Mouse (Mus musculus) hindbrain, embryonic 12.5 days (tissue): ENCODE results near the gene Baiap2. TPM values are rescaled to one million over a fixed set of nuclear protein-coding genes. Genes with fewer than 3 reads are reported as not detected.

Experiments
- ATAC-seq: fragments of 200-750 bp; cut with Nextera tagmentation; 2 replicates; pipeline ENCODE4 v1.8.0; 2017; ENCODE audit warnings: moderate TSS enrichment; ENCODE audit not compliant: low FRiP score
- H3K27ac ChIP-seq: fragments of 300-500 bp; sonication (generic); 2 replicates; pipeline ENCODE4 v1.5.1; 2016; ENCODE audit warnings: mild to moderate bottlenecking
- H3K27me3 ChIP-seq: fragments of 300-500 bp; sonication (generic); 2 replicates; pipeline ENCODE4 v1.6.1; 2016; ENCODE audit warnings: mild to moderate bottlenecking
- H3K36me3 ChIP-seq: fragments of 300-500 bp; sonication (generic); 2 replicates; pipeline ENCODE4 v1.6.1; 2016; ENCODE audit warnings: mild to moderate bottlenecking
- H3K4me1 ChIP-seq: fragments of 300-500 bp; sonication (generic); 2 replicates; pipeline ENCODE4 v1.6.1; 2016
- H3K4me2 ChIP-seq: fragments of 300-500 bp; sonication (generic); replicated peaks from 2 replicates; pipeline ENCODE4 v1.6.1; 2016; ENCODE audit warnings: mild to moderate bottlenecking
- H3K4me3 ChIP-seq: fragments of 300-500 bp; sonication (generic); 2 replicates; pipeline ENCODE4 v1.5.1; 2016; ENCODE audit warnings: mild to moderate bottlenecking
- H3K9ac ChIP-seq: fragments of 300-500 bp; sonication (generic); 2 replicates; pipeline ENCODE4 v1.6.1; 2016; ENCODE audit warnings: mild to moderate bottlenecking, moderate library complexity
- H3K9me3 ChIP-seq: fragments of 300-500 bp; sonication (generic); replicated peaks from 2 replicates; pipeline ENCODE4 v1.6.1; 2016; ENCODE audit warnings: mild to moderate bottlenecking
- WGBS: fragments of 180-500 bp; shearing (Covaris S2); methylation state at CpG from one replicate; pipeline ENCODE4 v1.1.7; 2016; 5-methylcytosine and 5-hydroxymethylcytosine counted together
- polyA plus RNA-seq: library from polyadenylated mRNA; unstranded; fragments of >200 nt; fragmentation: Nextera tagmentation; extraction: Ambion mirVana; gene quantifications from 2 replicates; pipeline ENCODE4 v1.2.1, GENCODE M21; 2016

Gene Baiap2
- polyA plus RNA-seq, 1 experiment from 2014 or later = 10.6 TPM

DNA sequence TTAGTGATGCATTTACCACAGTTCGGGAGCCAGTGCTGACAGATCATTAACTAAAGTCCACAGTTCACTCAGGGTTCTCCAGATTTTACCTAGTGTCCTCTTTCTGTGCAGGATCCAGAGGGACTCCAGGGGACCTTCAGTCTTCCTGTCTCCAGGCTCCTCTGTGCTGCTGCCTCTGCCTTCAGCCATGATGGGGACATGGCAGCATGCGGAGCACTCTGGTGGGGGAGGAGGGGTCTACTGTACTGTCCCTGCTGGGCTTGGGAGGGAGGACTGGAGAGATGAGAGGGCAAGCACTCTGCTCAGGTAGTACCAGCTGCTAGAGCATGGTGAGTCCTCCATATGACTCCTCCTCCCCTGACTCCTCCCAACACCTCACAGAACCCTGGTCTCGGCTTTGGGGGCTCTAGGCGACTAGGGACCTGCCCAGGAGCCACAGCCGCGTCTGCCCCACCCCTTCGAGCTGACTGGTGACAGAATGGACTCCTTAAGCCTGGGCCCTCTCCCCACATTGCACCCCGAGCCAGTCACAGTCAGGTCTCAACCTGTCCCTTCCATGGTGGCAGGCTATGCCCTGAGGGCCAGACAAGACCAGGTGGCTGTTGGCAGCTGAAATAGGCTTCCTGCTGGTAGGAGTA, 3.4 kb upstream of the Baiap2 start:
- Histone ChIP-seq H3K4me3 (no peak overlapping the region), H3K27me3 (peaks cover 21% of the 10 kb centered on the region), H3K9ac (peak overlapping the region; percentile 10; the same call in 1 of the 2 replicates), H3K4me1 (peaks cover 64% of the 10 kb centered on the region), H3K36me3 (no peaks in the 10 kb centered on the region), H3K27ac (no peak overlapping the region), H3K4me2 (no peak overlapping the region), H3K9me3 (no peaks in the 10 kb centered on the region)
- 53% methylated on average over 8 of the region's 8 CpGs for WGBS
- no peak for ATAC-seq

DNA sequence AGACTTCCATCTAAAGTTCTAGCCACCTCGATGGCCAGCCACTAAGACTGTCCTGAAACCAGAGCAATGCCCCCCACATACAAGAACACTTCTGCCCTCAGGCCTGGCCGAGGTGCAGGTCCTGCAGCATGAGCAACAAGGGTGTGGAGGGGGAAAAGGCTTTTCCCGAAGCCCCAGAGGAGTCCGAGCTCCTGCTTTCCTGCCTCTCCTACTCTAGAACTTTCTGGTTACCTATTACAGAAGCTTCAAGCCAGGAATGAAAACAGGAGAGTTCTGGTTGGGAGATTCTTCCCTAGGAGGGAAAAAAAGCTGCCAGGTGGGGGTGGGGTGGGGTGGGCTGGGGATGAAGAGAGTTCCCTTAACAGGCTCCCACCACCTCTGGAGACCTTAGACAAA, 2.9 kb upstream of the Baiap2 start:
- Histone ChIP-seq H3K9me3 (no peaks in the 10 kb centered on the region), H3K27me3 (peaks cover 21% of the 10 kb centered on the region)
- no peak for ATAC-seq

DNA sequence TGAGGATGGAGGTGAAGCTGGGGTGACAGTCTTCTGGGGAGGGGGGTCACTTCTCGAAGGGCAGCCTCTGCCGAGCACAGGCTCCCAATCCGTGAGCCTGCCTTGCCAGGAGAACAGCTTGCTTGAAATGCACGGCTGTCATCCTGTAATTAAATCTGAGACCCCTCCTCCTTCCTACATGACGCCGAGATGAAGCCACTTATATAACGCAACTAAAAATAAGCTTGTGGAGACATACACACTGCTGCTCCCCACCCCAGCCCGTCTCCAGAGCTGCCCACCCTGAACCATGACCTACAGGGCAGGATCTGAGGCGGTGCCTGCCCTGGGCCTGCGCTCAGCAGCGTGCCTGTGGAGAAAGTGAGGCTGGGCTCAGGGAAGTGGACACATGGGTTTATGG, 2.4 kb upstream of the Baiap2 start:
- Histone ChIP-seq H3K27me3 (peaks cover 21% of the 10 kb centered on the region), H3K36me3 (no peaks in the 10 kb centered on the region), H3K9me3 (no peaks in the 10 kb centered on the region), H3K27ac (no peak overlapping the region), H3K9ac (no peak overlapping the region), H3K4me3 (no peak overlapping the region), H3K4me1 (peaks cover 71% of the 10 kb centered on the region), H3K4me2 (no peak overlapping the region)
- ATAC-seq = no peak
- 65% methylated on average over 11 of the region's 11 CpGs for WGBS

More for the DNA sequence above, 2.9 kb upstream of the Baiap2 start:
- Histone ChIP-seq H3K4me3 (no peak overlapping the region), H3K4me2 (no peak overlapping the region), H3K27ac (no peak overlapping the region), H3K36me3 (no peaks in the 10 kb centered on the region), H3K9ac (peak overlapping the region; percentile 10; the same call in 1 of the 2 replicates), H3K4me1 (peaks cover 67% of the 10 kb centered on the region)
- WGBS = 75% methylated on average over 4 of the region's 4 CpGs

DNA sequence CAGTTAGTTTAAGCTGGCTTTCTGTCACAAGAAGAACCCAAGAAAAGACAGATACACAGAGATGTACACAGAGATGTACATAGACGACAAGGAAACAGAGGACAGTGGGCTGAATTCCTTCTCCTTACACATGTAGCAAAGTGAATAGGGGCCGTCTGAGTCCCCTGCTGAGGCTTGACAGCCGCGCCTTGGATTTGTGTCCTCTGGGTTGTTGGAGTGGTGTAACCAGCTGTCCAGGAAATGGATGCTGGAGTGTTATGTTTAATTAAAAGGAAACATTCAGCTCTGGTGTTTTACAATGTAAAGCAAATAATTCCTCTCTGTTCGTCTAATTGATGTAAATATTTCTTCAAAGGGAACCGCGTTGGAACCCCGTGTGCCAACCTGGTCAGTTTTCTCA, 769 bp upstream of the Baiap2 start:
- Histone ChIP-seq H3K4me1 (peaks cover 59% of the 10 kb centered on the region), H3K27me3 (peaks cover 21% of the 10 kb centered on the region), H3K4me2 (peak overlapping the region; percentile 84), H3K27ac (no peak overlapping the region), H3K4me3 (peak overlapping the region; percentile 69), H3K36me3 (no peaks in the 10 kb centered on the region), H3K9ac (peak overlapping the region; percentile 61; the same call in 1 of the 2 replicates), H3K9me3 (no peaks in the 10 kb centered on the region)
- ATAC-seq = no peak
- 4% methylated on average over 8 of the region's 8 CpGs for WGBS

DNA sequence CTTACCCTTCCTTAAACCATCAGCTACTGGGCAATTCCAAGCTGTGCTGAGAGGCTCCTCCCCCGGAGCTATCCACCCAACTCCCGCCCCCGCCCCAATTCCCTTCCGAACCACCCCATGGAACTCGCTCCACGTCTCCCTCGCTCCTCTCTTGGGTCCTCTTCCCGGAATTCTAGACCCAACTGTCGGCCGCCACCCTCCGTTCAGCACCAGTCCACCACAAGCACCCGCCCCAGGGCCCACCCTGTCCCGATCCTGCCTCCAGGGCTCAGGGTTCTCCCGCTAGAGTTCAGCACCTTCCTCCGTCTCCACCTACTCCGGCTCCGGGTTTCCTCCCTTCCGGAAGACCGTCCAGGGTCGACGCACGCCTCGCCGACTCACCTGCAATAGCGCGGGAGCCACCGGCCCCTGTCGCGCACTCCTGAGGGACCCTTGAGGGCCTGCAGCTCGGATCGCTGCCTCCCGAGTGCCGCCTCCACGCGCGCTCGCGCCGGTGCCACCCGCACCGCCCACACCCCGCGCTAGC, 299 bp upstream of the Baiap2 start:
- peaks cover 21% of the 10 kb centered on the region for H3K27me3 ChIP-seq
- H3K4me3 ChIP-seq = peak overlapping the region; percentile 69
- no peaks in the 10 kb centered on the region for H3K9me3 ChIP-seq
- peak; percentile 55 for ATAC-seq
- peak overlapping the region; percentile 74; the same call in 1 of the 2 replicates for H3K27ac ChIP-seq
- WGBS = under 1% methylated on average over 43 of the region's 43 CpGs
- H3K9ac ChIP-seq = peak overlapping the region; percentile 61
- H3K4me2 ChIP-seq = peak overlapping the region; percentile 84
- peaks cover 54% of the 10 kb centered on the region for H3K4me1 ChIP-seq
- no peaks in the 10 kb centered on the region for H3K36me3 ChIP-seq

DNA sequence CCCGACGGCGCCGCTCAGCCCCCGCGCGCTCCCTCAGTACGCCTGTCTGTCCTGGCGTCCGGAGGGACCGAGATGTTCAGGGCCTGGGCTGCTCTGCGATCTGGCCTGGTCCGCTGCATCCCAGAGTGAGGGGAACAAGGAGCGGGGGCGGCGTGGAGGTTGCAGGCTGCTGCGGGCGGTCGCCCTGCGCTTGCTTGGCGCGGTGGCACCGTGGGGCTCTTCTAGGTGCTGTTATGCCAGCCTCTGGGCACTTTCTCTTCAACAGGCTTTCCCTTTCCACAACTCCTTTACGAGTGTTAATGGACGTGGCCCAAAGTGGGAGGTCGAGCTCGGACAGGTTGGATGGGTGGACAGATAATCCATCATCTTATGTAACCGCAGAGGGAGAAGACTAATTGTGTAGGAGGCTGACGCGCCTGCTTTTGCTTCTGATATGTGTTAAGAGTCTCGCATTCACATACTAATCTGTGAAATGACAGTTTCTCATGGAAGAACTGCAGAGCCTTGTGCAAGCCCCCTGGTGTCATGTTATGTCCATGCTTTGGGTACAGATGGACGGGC, 945 bp downstream of the Baiap2 start:
- Histone ChIP-seq H3K9ac (peak overlapping the region; percentile 62), H3K36me3 (no peaks in the 10 kb centered on the region), H3K9me3 (no peaks in the 10 kb centered on the region), H3K27ac (no peak overlapping the region), H3K4me2 (peak overlapping the region; percentile 84), H3K4me3 (peak overlapping the region; percentile 69), H3K4me1 (peaks cover 49% of the 10 kb centered on the region), H3K27me3 (peaks cover 21% of the 10 kb centered on the region)
- ATAC-seq = peak; percentile 17
- WGBS = 6% methylated on average over 32 of the region's 32 CpGs

DNA sequence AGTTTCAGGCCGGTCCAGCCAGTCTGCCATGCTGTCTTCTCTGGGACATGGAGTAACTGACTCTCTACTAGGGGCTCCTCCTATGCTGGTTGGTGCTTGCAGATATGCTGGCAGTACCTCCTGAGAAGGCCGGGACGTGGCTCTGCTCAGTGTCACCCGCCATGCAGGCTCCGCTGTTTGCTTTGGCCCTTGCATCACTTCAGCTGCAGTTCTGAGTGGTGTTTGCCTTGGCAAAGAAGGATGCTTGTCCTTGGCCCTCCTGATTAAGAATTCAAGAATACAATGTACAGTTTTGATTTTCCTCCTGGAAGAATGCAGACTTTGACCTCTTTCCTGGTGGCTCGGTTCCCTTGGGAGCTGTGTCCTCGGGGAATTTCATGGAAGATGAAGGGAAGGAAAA, 2.8 kb downstream of the Baiap2 start:
- Histone ChIP-seq H3K36me3 (no peaks in the 10 kb centered on the region), H3K4me1 (peaks cover 38% of the 10 kb centered on the region), H3K4me3 (no peak overlapping the region), H3K27me3 (peaks cover 13% of the 10 kb centered on the region), H3K9me3 (no peaks in the 10 kb centered on the region), H3K9ac (no peak overlapping the region), H3K4me2 (no peak overlapping the region), H3K27ac (no peak overlapping the region)
- WGBS = 90% methylated on average over 7 of the region's 7 CpGs
- ATAC-seq = no peak

DNA sequence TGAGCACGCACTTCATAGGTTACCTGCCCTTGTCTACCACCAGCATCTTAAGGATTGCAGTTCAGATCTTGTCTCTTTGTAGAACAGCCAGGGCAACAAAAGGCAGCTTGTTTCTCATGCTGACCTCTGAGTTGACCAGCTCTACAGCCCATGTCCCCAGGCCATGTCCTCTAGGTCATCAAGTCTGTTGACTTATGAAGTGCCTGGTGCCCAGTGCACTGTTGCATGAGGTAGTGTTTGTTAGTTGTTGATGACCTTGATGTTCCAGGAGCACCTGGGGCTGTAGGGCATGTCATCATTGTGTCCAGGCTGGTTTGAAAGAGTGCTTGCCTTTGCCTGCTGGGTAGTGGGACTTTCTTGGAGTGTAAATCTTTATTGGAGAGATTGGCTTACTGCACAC, 4.9 kb downstream of the Baiap2 start:
- no peak overlapping the region for H3K27ac ChIP-seq
- H3K9me3 ChIP-seq = no peaks in the 10 kb centered on the region
- no peak for ATAC-seq

DNA sequence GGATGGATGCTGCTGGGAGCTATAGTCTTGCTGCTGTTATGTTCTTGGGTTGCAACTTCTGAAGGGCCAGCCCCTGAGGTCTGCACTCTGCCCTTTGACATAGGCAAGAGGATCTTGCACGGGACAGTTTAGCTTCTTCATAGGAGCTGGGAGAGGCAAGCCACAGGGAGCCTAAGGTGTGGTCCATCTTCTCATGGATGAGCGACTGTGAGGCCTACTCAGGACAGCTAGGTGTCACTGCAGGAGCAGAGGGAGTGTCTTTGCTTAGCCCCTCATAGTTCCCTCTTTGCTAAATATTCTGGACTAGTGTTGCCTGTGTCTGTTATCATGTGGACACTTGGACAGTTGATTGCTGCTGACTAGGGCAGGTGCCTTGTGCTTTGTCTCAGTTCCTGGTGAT, 5.3 kb downstream of the Baiap2 start:
- Histone ChIP-seq H3K9ac (no peak overlapping the region), H3K9me3 (no peaks in the 10 kb centered on the region), H3K27ac (no peak overlapping the region), H3K27me3 (no peaks in the 10 kb centered on the region), H3K36me3 (no peaks in the 10 kb centered on the region), H3K4me1 (peaks cover 26% of the 10 kb centered on the region), H3K4me3 (no peak overlapping the region), H3K4me2 (no peak overlapping the region)
- ATAC-seq = no peak
- 56% methylated on average over 2 of the region's 2 CpGs for WGBS

More for the DNA sequence above, 4.9 kb downstream of the Baiap2 start:
- Histone ChIP-seq H3K27me3 (no peaks in the 10 kb centered on the region), H3K4me1 (peaks cover 22% of the 10 kb centered on the region), H3K9ac (no peak overlapping the region), H3K36me3 (no peaks in the 10 kb centered on the region), H3K4me3 (no peak overlapping the region), H3K4me2 (no peak overlapping the region)
- 89% methylated on average over 1 of the region's 1 CpGs for WGBS

DNA sequence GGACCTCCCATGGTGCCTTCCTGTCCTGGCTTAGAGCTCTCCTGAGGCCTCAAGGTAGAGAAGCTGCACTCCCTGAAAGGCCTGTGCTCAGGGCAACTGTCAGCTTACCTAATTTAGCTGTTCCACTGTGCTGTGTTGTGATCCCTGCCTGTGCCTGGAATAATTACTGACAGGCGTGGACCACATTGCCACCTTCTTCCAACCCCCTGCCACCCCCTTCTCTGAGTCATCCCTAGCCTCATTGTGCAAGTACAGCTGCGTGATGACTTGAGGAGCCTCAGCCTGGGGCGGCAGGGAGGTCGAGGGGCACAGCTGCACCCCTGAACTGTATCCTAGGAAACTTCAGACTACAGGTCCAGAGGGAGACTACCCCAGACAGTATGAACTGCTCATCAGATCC, 5.7 kb downstream of the Baiap2 start:
- H3K4me3 ChIP-seq = no peak overlapping the region
- 77% methylated on average over 4 of the region's 4 CpGs for WGBS
- H3K9ac ChIP-seq = no peak overlapping the region
- ATAC-seq = no peak
- no peaks in the 10 kb centered on the region for H3K36me3 ChIP-seq
- no peak overlapping the region for H3K27ac ChIP-seq
- no peak overlapping the region for H3K4me2 ChIP-seq
- H3K9me3 ChIP-seq = no peaks in the 10 kb centered on the region
- peaks cover 26% of the 10 kb centered on the region for H3K4me1 ChIP-seq
- H3K27me3 ChIP-seq = no peaks in the 10 kb centered on the region

DNA sequence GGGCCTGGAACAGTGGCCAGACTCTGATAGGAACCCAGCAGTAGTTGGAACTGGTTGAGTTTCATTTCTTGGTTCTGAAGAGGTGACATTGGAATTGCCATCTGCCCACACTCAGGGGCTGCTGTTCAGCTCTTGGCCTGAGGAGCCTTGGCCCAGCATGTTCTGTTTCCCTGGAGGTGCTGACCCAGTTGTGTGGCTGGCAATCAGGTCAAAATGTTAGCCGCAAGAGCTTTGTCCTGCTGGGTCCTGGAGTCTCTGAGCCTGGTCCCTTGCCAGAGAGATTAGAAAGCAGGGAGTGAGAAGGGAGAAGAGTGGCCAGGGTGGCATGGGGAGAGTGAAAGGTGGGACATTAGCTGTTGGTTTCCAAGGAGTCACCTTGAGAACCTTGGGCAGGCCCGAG, 6.2 kb downstream of the Baiap2 start:
- Histone ChIP-seq H3K9ac (no peak overlapping the region), H3K4me2 (no peak overlapping the region), H3K4me1 (peaks cover 21% of the 10 kb centered on the region), H3K36me3 (no peaks in the 10 kb centered on the region), H3K4me3 (no peak overlapping the region), H3K9me3 (no peaks in the 10 kb centered on the region), H3K27ac (no peak overlapping the region), H3K27me3 (no peaks in the 10 kb centered on the region)
- no peak for ATAC-seq
- 90% methylated on average over 2 of the region's 2 CpGs for WGBS

DNA sequence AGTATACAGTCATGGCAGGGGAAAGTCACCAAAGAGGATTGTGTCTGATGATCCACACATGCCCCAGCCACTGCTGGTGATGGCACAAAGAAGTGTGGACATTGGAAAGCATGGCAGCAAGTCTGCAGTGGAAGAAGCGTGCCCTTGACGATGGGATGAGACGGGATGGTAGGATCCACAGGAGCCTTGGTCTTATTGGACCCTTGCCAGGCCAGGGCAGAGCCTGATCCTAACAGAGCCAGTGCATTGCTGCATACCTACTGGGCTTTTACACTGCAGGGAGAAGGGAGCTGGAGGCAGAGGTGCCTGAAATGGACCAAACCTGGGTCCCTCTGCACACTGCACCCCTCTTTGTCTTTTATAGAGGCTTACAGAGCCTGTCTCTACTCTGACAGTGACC, 8.0 kb downstream of the Baiap2 start:
- Histone ChIP-seq H3K9me3 (no peaks in the 10 kb centered on the region), H3K27me3 (no peaks in the 10 kb centered on the region), H3K36me3 (no peaks in the 10 kb centered on the region), H3K4me1 (peaks cover 10% of the 10 kb centered on the region; the same call in 1 of the 2 replicates), H3K4me2 (no peak overlapping the region), H3K4me3 (no peak overlapping the region), H3K9ac (no peak overlapping the region), H3K27ac (no peak overlapping the region)
- WGBS = 94% methylated on average over 3 of the region's 3 CpGs
- ATAC-seq = no peak

DNA sequence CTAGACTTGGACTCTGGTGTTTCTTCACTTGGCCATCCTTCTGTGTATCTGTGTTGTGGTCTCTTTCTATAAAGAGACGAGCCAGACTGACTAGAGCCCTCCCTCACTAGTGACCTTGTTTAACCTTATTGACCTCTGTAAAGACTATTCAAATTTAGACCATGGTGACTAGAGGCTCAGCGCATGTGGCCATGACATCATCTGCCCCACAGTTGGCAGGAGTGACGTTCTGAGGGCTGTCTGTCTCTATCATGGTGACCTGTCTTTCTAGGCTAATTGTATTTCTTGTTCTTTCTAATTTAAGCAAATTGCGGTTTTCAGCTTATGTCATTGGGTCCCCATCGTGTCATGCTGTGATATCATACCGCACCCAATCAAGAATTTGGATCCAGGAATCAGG, 8.8 kb downstream of the Baiap2 start:
- no peaks in the 10 kb centered on the region for H3K36me3 ChIP-seq
- WGBS = 88% methylated on average over 6 of the region's 6 CpGs
- H3K9ac ChIP-seq = no peak overlapping the region
- no peaks in the 10 kb centered on the region for H3K9me3 ChIP-seq
- no peak overlapping the region for H3K4me3 ChIP-seq
- no peak overlapping the region for H3K27ac ChIP-seq
- H3K27me3 ChIP-seq = no peaks in the 10 kb centered on the region
- H3K4me2 ChIP-seq = no peak overlapping the region
- H3K4me1 ChIP-seq = peaks cover 10% of the 10 kb centered on the region; the same call in 1 of the 2 replicates
- no peak for ATAC-seq
